Mouse (Mus musculus): Measurements from ENCODE around the gene Gm49337. TPM values are rescaled to one million over a fixed set of nuclear protein-coding genes. Genes with fewer than 3 reads are reported as not detected.
"Not testable (repeated sequence)": the region's sequence is repeated elsewhere in the genome, so short reads cannot be mapped to it uniquely, and the experiment has no call there.

The Gm49337 gene
- total RNA-seq, 4 experiments from 2014 or later, result 0.32 to 1.4 TPM; not detected in 2

- no peak for DNase-seq (ENCODE audit: low spot score in 2 of 2)
These were observed 33.3 kb downstream of the Gm49337 start for GRCm38 (mm10) chr4:116206531-116206930.

- DNase-seq (ENCODE audit: low spot score in 2 of 2), result no peak
These were observed 35.7 kb downstream of the Gm49337 start for GRCm38 (mm10) chr4:116208891-116209290.

- DNase-seq (ENCODE audit: low spot score in 2 of 2), result no peak
These were observed 42.9 kb downstream of the Gm49337 start for GRCm38 (mm10) chr4:116215895-116216605.

GRCm38 (mm10) chr4:116217046-116217445, 43.9 kb downstream of the Gm49337 start:
- no peak for DNase-seq (ENCODE audit: low spot score in 2 of 2)

- not testable (repeated sequence) for DNase-seq (ENCODE audit: low spot score in 2 of 2)
These were observed 44.5 kb downstream of the Gm49337 start for GRCm38 (mm10) chr4:116217661-116218060.

GRCm38 (mm10) chr4:116219056-116219455, 45.9 kb downstream of the Gm49337 start:
- DNase-seq (ENCODE audit: low spot score in 2 of 2), result no peak

- no peak for DNase-seq (ENCODE audit: low spot score in 2 of 2)
These were observed 47.0 kb downstream of the Gm49337 start for GRCm38 (mm10) chr4:116220071-116220650.

GRCm38 (mm10) chr4:116220780-116221139, 47.6 kb downstream of the Gm49337 start:
- no peak for DNase-seq (ENCODE audit: low spot score in 2 of 2)

GRCm38 (mm10) chr4:116221140-116221851, 48.1 kb downstream of the Gm49337 start, which contains the start of gene Pik3r3:
Pik3r3 (plus strand) TSS chr4:116221618.
- DNase-seq (ENCODE audit: low spot score in 2 of 2), result peak; percentile 94 to 97

GRCm38 (mm10) chr4:116221996-116222842, 49.0 kb downstream of the Gm49337 start:
- no peak for DNase-seq (ENCODE audit: low spot score in 2 of 2)

GRCm38 (mm10) chr4:116222843-116223119, 49.6 kb downstream of the Gm49337 start:
- DNase-seq (ENCODE audit: low spot score in 2 of 2), result no peak

- DNase-seq (ENCODE audit: low spot score in 2 of 2), result no peak
These were observed 70.2 kb downstream of the Gm49337 start for GRCm38 (mm10) chr4:116243377-116243776.

GRCm38 (mm10) chr4:116244240-116244639, 71.1 kb downstream of the Gm49337 start:
- DNase-seq (ENCODE audit: low spot score in 2 of 2), result no peak

GRCm38 (mm10) chr4:116245926-116246325, 72.7 kb downstream of the Gm49337 start:
- not testable (repeated sequence) for DNase-seq (ENCODE audit: low spot score in 2 of 2)

- no peak for DNase-seq (ENCODE audit: low spot score in 2 of 2)
These were observed 76.8 kb downstream of the Gm49337 start for GRCm38 (mm10) chr4:116249986-116250385.

- DNase-seq (ENCODE audit: low spot score in 2 of 2), result no peak
These were observed 95.0 kb downstream of the Gm49337 start for GRCm38 (mm10) chr4:116268220-116268619.

- no peak for DNase-seq (ENCODE audit: low spot score in 2 of 2)
These were observed 109.0 kb downstream of the Gm49337 start for GRCm38 (mm10) chr4:116282211-116282610.

- DNase-seq (ENCODE audit: low spot score in 2 of 2), result no peak
These were observed 118.4 kb downstream of the Gm49337 start for GRCm38 (mm10) chr4:116291561-116291960.

GRCm38 (mm10) chr4:116293296-116293695, 120.1 kb downstream of the Gm49337 start:
- DNase-seq (ENCODE audit: low spot score in 2 of 2), result no peak

GRCm38 (mm10) chr4:116300878-116301355, 127.7 kb downstream of the Gm49337 start:
- peak; percentile 36 to 42 for DNase-seq (ENCODE audit: low spot score in 2 of 2)

- no peak for DNase-seq (ENCODE audit: low spot score in 2 of 2)
These were observed 131.4 kb downstream of the Gm49337 start for GRCm38 (mm10) chr4:116304551-116304950.

Data from gastrocnemius, adult 8-10 months (tissue).